Mouse (Mus musculus) liver, adult 2 months (tissue): ENCODE measurements around the gene Rprd1b.

Source experiments
- CTCF ChIP-seq: fragments of 200-500 bp; IDR thresholded peaks from 2 replicates; pipeline ENCODE4 v1.5.1; 2011; ENCODE audit warnings: low read depth, low read length, control low read depth
- POLR2A ChIP-seq: fragments of 200-500 bp; IDR thresholded peaks from 2 replicates; pipeline ENCODE4 v1.6.1; 2011; ENCODE audit warnings: low read length, control low read depth; ENCODE audit not compliant: insufficient read depth; ENCODE audit errors: extremely low read depth

- TF ChIP-seq CTCF (no peak), POLR2A (no peak)
These were observed 126.8 kb downstream of the Rprd1b start for GRCm38 (mm10) chr2:158155101-158155500.
